Mouse (Mus musculus): ENCODE results near the gene Sf1. TPM values are rescaled to one million over a fixed set of nuclear protein-coding genes. Genes with fewer than 3 reads are reported as not detected.

Sf1 gene
- polyA plus RNA-seq, 1 experiment from 2014 or later, result 136 TPM

DNA sequence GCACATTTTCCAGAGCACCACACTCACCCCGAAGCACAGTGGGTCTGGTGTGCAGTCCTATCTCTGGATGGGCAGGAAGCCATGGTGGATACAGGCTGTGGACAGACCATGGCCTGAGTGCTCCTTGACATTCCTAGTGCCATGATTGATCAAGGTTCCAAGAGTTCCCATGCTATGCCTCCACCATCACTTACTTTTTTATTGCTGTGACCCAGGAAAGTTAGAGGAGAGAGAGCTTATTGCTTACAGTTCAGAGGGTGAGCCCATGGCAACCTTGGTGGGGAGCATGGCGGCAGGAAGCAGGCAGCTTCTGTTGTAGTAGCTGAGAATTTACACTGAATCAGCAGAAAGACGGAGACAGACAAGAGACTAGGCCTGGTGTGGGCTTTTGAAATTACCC lies 2.2 kb upstream of the Sf1 start:
- 90% methylated on average over 3 of the region's 3 CpGs for WGBS
- Histone ChIP-seq H3K9ac (no peak overlapping the region), H3K36me3 (peaks cover 13% of the 10 kb centered on the region), H3K4me2 (no peak overlapping the region), H3K9me3 (no peaks in the 10 kb centered on the region), H3K27me3 (no peaks in the 10 kb centered on the region), H3K27ac (no peak overlapping the region), H3K4me1 (peaks cover 19% of the 10 kb centered on the region), H3K4me3 (no peak overlapping the region)
- no peak for ATAC-seq (ENCODE audit: borderline replicate concordance, extremely low read depth, low FRiP score, low TSS enrichment)

DNA sequence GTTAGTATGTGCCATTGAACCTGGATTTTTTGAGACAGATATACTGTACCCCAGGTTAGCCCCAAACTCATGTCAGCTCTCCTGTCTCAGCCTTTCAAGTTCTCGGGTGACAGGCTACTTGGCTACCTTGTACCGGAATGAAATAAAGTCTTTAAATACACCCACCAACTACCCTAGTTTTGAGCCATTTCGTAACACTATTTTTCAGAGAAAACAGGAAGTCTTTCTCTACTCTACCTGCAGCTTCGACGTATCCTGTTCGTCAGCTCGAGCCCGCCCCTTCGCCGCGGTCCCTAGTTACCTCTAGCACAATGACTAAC lies 439 bp upstream of the Sf1 start:
- no peak for ATAC-seq (ENCODE audit: borderline replicate concordance, extremely low read depth, low FRiP score, low TSS enrichment)
- Histone ChIP-seq H3K4me1 (peaks cover 28% of the 10 kb centered on the region), H3K9me3 (no peaks in the 10 kb centered on the region), H3K27ac (peak overlapping the region; percentile 35; the same call in 1 of the 2 replicates), H3K4me2 (peak overlapping the region; percentile 59), H3K4me3 (peak overlapping the region; percentile 85), H3K9ac (peak overlapping the region; percentile 55), H3K27me3 (no peaks in the 10 kb centered on the region), H3K36me3 (peaks cover 30% of the 10 kb centered on the region)
- under 1% methylated on average over 11 of the region's 11 CpGs for WGBS

DNA sequence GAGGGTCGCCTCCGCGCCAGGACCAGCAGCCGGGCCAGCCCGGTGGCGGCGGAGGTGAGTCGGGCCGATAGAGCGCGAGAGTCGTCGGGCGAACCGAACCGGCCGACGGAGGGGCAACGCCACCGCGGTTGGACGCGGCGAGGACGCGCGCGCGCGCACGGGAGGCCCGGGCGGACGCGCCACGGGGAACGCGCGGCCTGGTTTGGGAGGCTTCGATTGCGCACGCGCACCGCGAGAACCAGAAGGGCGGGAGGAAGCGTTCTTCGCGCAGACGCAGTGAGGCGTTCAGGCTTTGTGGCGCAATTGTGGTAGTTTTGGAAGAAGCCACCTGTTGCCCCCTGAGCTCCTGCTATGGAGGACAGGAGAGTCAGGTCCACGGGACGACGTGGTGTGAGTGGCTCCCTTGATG lies 831 bp downstream of the Sf1 start:
- Histone ChIP-seq H3K36me3 (peaks cover 42% of the 10 kb centered on the region), H3K9ac (peak overlapping the region; percentile 95), H3K27ac (peak overlapping the region; percentile 97), H3K4me2 (peak overlapping the region; percentile 67), H3K9me3 (no peaks in the 10 kb centered on the region), H3K4me1 (peaks cover 28% of the 10 kb centered on the region), H3K4me3 (peak overlapping the region; percentile 85), H3K27me3 (no peaks in the 10 kb centered on the region)
- WGBS, result under 1% methylated on average over 55 of the region's 55 CpGs
- ATAC-seq (ENCODE audit: borderline replicate concordance, extremely low read depth, low FRiP score, low TSS enrichment), result no peak

DNA sequence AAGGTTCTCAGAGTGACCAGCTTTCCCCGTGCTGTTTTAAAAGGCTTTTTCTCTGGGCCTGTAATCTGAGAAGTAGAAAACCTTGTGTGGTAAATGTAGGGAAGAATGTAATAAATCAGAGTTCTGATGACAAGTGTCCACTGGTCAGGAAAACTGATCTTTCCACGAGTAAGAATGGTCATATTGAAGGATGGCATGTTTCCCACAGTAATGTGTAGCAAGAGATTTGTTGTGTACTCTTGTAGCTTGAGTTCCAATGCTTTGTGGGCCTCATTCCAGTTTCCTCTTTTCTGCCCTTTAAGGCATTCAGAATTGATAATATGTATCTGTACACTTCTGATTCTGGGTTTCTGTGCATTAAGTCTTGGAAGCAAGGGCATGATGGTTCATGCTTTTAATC lies 1.4 kb downstream of the Sf1 start:
- Histone ChIP-seq H3K27ac (no peak overlapping the region), H3K4me3 (peak overlapping the region; percentile 85), H3K9ac (peak overlapping the region; percentile 95), H3K36me3 (peaks cover 46% of the 10 kb centered on the region), H3K4me1 (peaks cover 28% of the 10 kb centered on the region), H3K27me3 (no peaks in the 10 kb centered on the region), H3K4me2 (peak overlapping the region; percentile 67), H3K9me3 (no peaks in the 10 kb centered on the region)
- no peak for ATAC-seq (ENCODE audit: borderline replicate concordance, extremely low read depth, low FRiP score, low TSS enrichment)
- WGBS, result 1% methylated on average over 2 of the region's 2 CpGs

DNA sequence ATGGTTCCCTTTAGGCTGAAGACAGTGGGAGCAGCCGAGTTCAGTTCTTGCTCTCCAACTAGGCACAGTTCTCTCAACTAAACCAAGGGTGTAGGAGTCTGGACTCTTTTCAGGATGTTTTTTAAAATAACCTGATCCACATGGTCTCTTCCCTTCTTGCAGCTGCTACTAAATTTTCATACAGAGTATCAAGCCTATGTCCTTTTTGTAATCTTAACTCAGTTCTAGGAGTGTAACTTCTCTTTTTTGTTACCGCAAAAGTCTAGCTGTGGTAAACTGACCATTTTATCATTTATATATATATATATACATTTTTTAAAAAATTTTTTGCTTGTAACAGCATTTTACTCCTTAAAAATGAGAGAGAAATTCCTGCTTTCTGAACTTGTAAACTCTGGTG lies 6.7 kb downstream of the Sf1 start:
- H3K4me2 ChIP-seq, result no peak overlapping the region
- no peak overlapping the region for H3K27ac ChIP-seq
- H3K9me3 ChIP-seq, result no peaks in the 10 kb centered on the region
- WGBS, result 89% methylated on average over 2 of the region's 2 CpGs
- no peak for ATAC-seq (ENCODE audit: borderline replicate concordance, extremely low read depth, low FRiP score, low TSS enrichment)
- H3K4me3 ChIP-seq, result no peak overlapping the region
- H3K36me3 ChIP-seq, result peaks cover 93% of the 10 kb centered on the region
- H3K4me1 ChIP-seq, result peaks cover 21% of the 10 kb centered on the region
- H3K27me3 ChIP-seq, result no peaks in the 10 kb centered on the region
- no peak overlapping the region for H3K9ac ChIP-seq

DNA sequence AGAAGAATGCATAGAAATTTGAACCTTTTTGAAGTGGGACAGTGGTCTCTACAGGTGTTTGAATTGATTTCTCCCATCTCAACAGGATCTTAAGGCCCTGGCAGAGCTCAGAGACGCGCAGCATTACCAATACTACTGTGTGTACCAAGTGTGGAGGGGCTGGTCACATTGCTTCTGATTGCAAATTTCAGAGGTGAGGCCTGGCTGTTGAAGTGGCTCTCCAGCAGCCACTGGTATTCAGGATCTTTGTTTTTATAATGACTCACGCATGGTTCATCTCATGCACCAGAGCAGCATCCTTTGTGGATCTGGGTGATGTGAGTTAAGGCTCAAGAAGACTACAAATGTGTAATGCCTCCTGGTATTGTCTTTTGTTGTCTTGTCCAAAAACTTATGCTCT lies 8.9 kb downstream of the Sf1 start:
- Histone ChIP-seq H3K4me2 (no peak overlapping the region), H3K9ac (no peak overlapping the region), H3K27me3 (no peaks in the 10 kb centered on the region), H3K9me3 (no peaks in the 10 kb centered on the region), H3K27ac (no peak overlapping the region), H3K36me3 (peaks cover 94% of the 10 kb centered on the region), H3K4me3 (no peak overlapping the region), H3K4me1 (peaks cover 6% of the 10 kb centered on the region; the same call in 1 of the 2 replicates)
- WGBS, result 78% methylated on average over 3 of the region's 3 CpGs
- ATAC-seq (ENCODE audit: borderline replicate concordance, extremely low read depth, low FRiP score, low TSS enrichment), result no peak

DNA sequence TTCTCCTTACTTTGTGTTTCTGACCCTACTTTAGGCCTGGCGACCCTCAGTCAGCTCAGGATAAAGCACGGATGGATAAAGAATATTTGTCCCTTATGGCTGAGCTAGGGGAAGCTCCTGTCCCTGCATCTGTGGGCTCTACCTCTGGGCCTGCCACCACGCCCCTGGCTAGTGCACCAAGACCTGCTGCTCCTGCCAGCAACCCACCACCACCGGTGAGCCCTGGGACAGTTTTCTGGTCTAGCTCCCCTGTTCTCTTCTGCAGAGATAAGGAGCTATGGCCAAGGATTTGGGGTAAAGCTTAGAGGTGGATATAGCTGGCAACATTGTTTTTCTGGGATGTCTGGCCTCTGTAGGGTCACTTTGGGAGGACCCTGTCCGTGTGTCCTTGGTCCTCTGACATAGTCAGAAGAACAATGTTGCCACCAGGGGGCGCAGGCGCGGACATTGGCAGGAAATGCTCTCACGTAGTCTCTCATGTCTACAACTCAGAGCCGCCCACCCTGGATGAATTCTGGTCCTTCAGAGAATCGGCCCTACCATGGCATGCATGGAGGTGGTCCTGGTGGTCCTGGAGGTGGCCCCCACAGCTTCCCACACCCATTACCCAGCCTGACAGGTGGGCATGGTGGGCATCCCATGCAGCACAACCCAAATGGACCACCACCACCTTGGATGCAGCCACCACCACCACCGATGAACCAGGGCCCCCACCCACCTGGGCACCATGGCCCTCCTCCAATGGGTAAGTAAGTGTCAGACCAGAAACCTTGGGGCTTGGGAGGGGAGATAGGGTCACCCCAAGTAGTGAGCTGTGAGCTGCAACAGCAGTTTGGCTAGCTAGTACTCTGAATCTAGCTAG lies 10.3 kb downstream of the Sf1 start:
- 62% methylated on average over 12 of the region's 12 CpGs for WGBS

DNA sequence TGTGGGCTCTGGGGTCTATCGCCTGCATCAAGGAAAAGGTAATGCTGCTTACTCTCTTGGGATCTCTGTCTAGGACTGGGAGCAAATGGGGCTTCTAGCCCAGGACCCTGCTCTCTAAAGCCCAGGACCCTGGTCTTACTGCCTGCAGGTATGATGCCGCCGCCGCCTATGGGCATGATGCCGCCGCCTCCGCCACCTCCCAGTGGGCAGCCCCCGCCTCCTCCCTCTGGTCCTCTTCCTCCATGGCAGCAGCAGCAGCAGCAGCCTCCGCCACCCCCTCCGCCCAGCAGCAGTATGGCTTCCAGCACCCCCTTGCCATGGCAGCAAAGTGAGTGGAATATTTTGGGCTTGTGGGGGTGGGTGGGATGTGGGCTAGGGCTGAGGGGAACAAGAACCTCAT lies 11.1 kb downstream of the Sf1 start:
- Histone ChIP-seq H3K27me3 (no peaks in the 10 kb centered on the region), H3K9me3 (no peaks in the 10 kb centered on the region), H3K4me1 (0 out of 2 replicates have a peak, but pooled peaks cover 3% of the 10 kb centered on the region), H3K4me2 (no peak overlapping the region), H3K9ac (no peak overlapping the region), H3K36me3 (peaks cover 94% of the 10 kb centered on the region), H3K4me3 (no peak overlapping the region), H3K27ac (no peak overlapping the region)
- 99% methylated on average over 10 of the region's 10 CpGs for WGBS
- no peak for ATAC-seq (ENCODE audit: borderline replicate concordance, extremely low read depth, low FRiP score, low TSS enrichment)

More for the DNA sequence above, 10.3 kb downstream of the Sf1 start:
- no peak overlapping the region for H3K27ac ChIP-seq
- H3K4me1 ChIP-seq, result 0 out of 2 replicates have a peak, but pooled peaks cover 3% of the 10 kb centered on the region
- no peak overlapping the region for H3K9ac ChIP-seq
- H3K27me3 ChIP-seq, result no peaks in the 10 kb centered on the region
- H3K36me3 ChIP-seq, result peaks cover 95% of the 10 kb centered on the region
- no peaks in the 10 kb centered on the region for H3K9me3 ChIP-seq
- H3K4me2 ChIP-seq, result no peak overlapping the region
- H3K4me3 ChIP-seq, result no peak overlapping the region
- ATAC-seq (ENCODE audit: borderline replicate concordance, extremely low read depth, low FRiP score, low TSS enrichment), result peak; percentile 44

DNA sequence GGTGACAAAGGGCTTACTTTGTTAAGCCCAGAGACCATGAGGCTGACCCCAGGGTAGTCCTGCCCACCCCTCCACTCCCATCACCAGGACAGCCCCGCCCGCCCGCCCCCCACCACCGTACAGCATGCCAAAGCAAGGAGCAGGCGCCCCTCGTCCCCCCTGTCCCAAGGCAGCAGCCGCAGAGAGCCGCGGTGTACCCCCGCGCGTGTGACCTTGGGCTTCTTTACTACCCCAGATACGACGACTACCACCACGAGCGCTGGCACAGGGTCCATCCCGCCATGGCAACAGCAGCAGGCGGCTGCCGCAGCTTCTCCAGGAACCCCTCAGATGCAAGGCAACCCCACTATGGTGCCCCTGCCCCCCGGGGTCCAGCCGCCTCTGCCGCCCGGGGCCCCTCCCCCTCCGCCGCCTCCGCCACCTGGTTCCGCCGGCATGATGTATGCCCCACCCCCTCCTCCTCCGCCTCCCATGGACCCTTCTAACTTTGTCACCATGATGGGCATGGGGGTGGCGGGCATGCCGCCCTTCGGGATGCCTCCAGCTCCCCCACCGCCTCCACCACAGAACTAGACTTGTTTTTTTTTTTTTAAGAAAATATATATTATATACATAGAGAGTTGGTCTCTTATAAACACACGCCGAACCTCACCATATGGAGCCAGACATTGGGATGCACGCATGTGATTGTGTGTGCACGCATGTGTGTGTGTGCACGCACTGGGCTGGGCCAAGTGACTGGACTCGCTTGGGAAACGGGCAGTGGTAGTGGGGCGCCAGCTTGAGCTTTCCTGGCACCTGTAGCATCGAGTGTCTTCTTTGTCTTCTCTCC lies 12.1 kb downstream of the Sf1 start:
- no peak overlapping the region for H3K9ac ChIP-seq
- H3K4me1 ChIP-seq, result peaks cover 3% of the 10 kb centered on the region; the same call in 1 of the 2 replicates
- H3K4me2 ChIP-seq, result no peak overlapping the region
- H3K27ac ChIP-seq, result no peak overlapping the region
- no peak overlapping the region for H3K4me3 ChIP-seq
- no peaks in the 10 kb centered on the region for H3K27me3 ChIP-seq
- H3K36me3 ChIP-seq, result peaks cover 85% of the 10 kb centered on the region
- H3K9me3 ChIP-seq, result no peaks in the 10 kb centered on the region
- ATAC-seq (ENCODE audit: borderline replicate concordance, extremely low read depth, low FRiP score, low TSS enrichment), result no peak
- 90% methylated on average over 39 of the region's 42 CpGs for WGBS

DNA sequence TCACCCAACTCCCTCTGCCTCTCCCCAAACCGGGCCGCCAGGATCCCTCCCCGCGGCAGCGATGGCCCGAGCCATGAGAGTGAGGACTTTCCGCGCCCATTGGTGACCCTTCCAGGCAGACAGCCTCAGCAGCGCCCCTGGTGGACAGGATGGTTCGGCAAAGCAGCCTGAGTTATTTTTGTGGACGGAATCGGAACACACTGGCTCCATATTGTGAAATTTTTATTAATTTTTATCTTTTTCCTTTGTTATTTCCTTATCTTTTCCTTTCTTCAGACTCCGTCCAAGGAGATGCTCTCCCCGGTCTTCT lies 12.7 kb downstream of the Sf1 start:
- 73% methylated on average over 14 of the region's 14 CpGs for WGBS
- no peak overlapping the region for H3K4me2 ChIP-seq
- H3K4me3 ChIP-seq, result no peak overlapping the region
- H3K9ac ChIP-seq, result no peak overlapping the region
- peaks cover 3% of the 10 kb centered on the region; the same call in 1 of the 2 replicates for H3K4me1 ChIP-seq
- no peak overlapping the region for H3K27ac ChIP-seq
- H3K27me3 ChIP-seq, result no peaks in the 10 kb centered on the region
- H3K9me3 ChIP-seq, result no peaks in the 10 kb centered on the region
- ATAC-seq (ENCODE audit: borderline replicate concordance, extremely low read depth, low FRiP score, low TSS enrichment), result no peak
- peaks cover 79% of the 10 kb centered on the region for H3K36me3 ChIP-seq

DNA sequence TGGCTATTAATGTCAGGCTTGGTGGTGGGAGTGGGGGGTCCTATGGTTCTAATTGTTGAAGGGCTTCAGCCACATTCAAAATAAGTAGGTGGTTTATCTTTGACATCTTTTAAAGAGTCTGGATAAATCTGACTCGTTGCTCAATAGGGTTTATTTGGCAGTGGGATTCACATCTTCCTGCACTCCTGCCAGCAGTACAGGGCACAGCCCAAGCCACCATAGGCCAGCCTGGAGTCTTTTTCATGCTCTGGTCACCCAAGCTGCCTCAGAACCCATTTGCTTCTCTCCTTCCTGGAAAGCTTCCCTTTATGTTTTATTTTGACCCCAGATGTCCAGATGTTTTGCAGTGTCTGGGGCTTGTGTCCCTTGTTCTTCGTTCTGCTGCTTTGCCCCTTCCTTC lies 13.2 kb downstream of the Sf1 start:
- Histone ChIP-seq H3K27me3 (no peaks in the 10 kb centered on the region), H3K36me3 (peaks cover 75% of the 10 kb centered on the region), H3K4me1 (peaks cover 1% of the 10 kb centered on the region; the same call in 1 of the 2 replicates), H3K9ac (no peak overlapping the region), H3K27ac (no peak overlapping the region), H3K4me2 (no peak overlapping the region), H3K9me3 (no peaks in the 10 kb centered on the region), H3K4me3 (no peak overlapping the region)
- 65% methylated on average over 2 of the region's 2 CpGs for WGBS
- ATAC-seq (ENCODE audit: borderline replicate concordance, extremely low read depth, low FRiP score, low TSS enrichment), result no peak

All from lung, embryonic 15.5 days (tissue).